29 mouse cellular contexts compared by ENCODE assay signal in genomic region chr11:67031603-67031915, GRCm38 (mm10). TPM values are rescaled to one million over a fixed set of nuclear protein-coding genes. Genes with fewer than 3 reads are reported as not detected.
"Had no signal": no experiment of that assay in that cellular context is flagged by ENCODE, and none has a peak within 500 bp of the region (broad histone marks: within the 10 kb centered on the region; RNA-seq: fewer than 3 reads in every experiment).

No protein-coding gene starts in this region.

- H3K9ac ChIP-seq: heart, embryonic 13.5 days; heart, embryonic 15.5 days; hindbrain, embryonic 13.5 days; hindbrain, embryonic 15.5 days; kidney, embryonic 15.5 days; limb, embryonic 13.5 days; limb, embryonic 15.5 days; liver, embryonic 14.5 days had no signal

- H3K9me3 ChIP-seq: heart, embryonic 13.5 days; heart, embryonic 15.5 days; hindbrain, embryonic 13.5 days; hindbrain, embryonic 15.5 days; kidney, embryonic 15.5 days; limb, embryonic 13.5 days; limb, embryonic 15.5 days had no signal

- H3K4me1 ChIP-seq: heart, embryonic 13.5 days; heart, embryonic 15.5 days; hindbrain, embryonic 13.5 days; hindbrain, embryonic 15.5 days; kidney, embryonic 15.5 days; limb, embryonic 13.5 days; limb, embryonic 15.5 days had no signal

- H3K4me2 ChIP-seq: heart, embryonic 11.5 days; heart, embryonic 13.5 days; heart, embryonic 15.5 days; hindbrain, embryonic 13.5 days; hindbrain, embryonic 15.5 days; kidney, embryonic 15.5 days; limb, embryonic 13.5 days; limb, embryonic 15.5 days; liver, embryonic 11.5 days had no signal

- ATAC-seq: hindbrain, postnatal 0 days had no signal

- H3K27ac ChIP-seq: gastrocnemius, adult 2 months; heart, adult 2 months; heart, embryonic 13.5 days; heart, embryonic 15.5 days; hindbrain, embryonic 13.5 days; hindbrain, embryonic 15.5 days; hindbrain, postnatal 0 days; kidney, embryonic 15.5 days; kidney, postnatal 0 days; limb, embryonic 13.5 days; limb, embryonic 15.5 days; liver, embryonic 14.5 days had no signal

- H3K36me3 ChIP-seq: heart, embryonic 13.5 days; heart, embryonic 15.5 days; hindbrain, embryonic 15.5 days; kidney, embryonic 15.5 days; limb, embryonic 13.5 days; limb, embryonic 15.5 days had no signal

- DNase-seq: gastrocnemius, adult 2 months; gastrocnemius, postnatal 10 days; gastrocnemius, postnatal 25 days; heart, adult 11 months; heart, adult 2 months; heart, postnatal 14 days; heart, postnatal 36 days; kidney, adult 11 months; kidney, adult 2 months; kidney, adult 9 months; kidney, postnatal 14 days; kidney, postnatal 36 days; layer of hippocampus, adult 9-11 months; layer of hippocampus, postnatal 36 days; left cerebral cortex, postnatal 4 days had no signal

- H3K4me3 ChIP-seq: gastrocnemius, adult 2 months; heart, adult 2 months; heart, embryonic 13.5 days; heart, embryonic 15.5 days; hindbrain, embryonic 13.5 days; hindbrain, embryonic 15.5 days; kidney, embryonic 15.5 days; limb, embryonic 13.5 days; limb, embryonic 15.5 days had no signal

- H3K27me3 ChIP-seq: heart, embryonic 15.5 days; hindbrain, embryonic 13.5 days; hindbrain, embryonic 15.5 days; kidney, embryonic 15.5 days; limb, embryonic 13.5 days; limb, embryonic 15.5 days had no signal

RNA-seq across cellular contexts. Expression of gene Myh3, which starts 46.5 kb away (rescaled TPM):
- total RNA-seq: heart, adult 2 months; heart, postnatal 14 days; heart, postnatal 36 days; hematopoietic stem cell, adult 5-6 weeks had no signal
- polyA plus RNA-seq: gonadal fat pad, adult 2 months; heart, adult 2 months had no signal
